Mouse (Mus musculus) embryonic facial prominence, embryonic 13.5 days (tissue): ENCODE measurements around the gene Slc15a2. TPM values are rescaled to one million over a fixed set of nuclear protein-coding genes. Genes with fewer than 3 reads are reported as not detected.

Experiments used
- ATAC-seq: fragments of 200-750 bp; cut with Nextera tagmentation; 2 replicates; pipeline ENCODE4 v1.8.0; 2017; ENCODE audit warnings: low read depth; ENCODE audit not compliant: insufficient number of reproducible peaks, insufficient read depth, low FRiP score, low TSS enrichment
- H3K27ac ChIP-seq: fragments of 300-500 bp; sonication (generic); 2 replicates; pipeline ENCODE4 v1.5.1; 2015; ENCODE audit warnings: moderate library complexity, mild to moderate bottlenecking, inconsistent platforms
- H3K27me3 ChIP-seq: fragments of 300-500 bp; sonication (generic); 2 replicates; pipeline ENCODE4 v1.6.1; 2015; ENCODE audit warnings: mild to moderate bottlenecking, inconsistent platforms
- H3K36me3 ChIP-seq: fragments of 300-500 bp; sonication (generic); 2 replicates; pipeline ENCODE4 v1.6.1; 2015; ENCODE audit warnings: mild to moderate bottlenecking, inconsistent platforms
- H3K4me1 ChIP-seq: fragments of 300-500 bp; sonication (generic); 2 replicates; pipeline ENCODE4 v1.6.1; 2015; ENCODE audit warnings: inconsistent platforms
- H3K4me2 ChIP-seq: fragments of 300-500 bp; sonication (generic); 2 replicates; pipeline ENCODE4 v1.6.1; 2015; ENCODE audit warnings: moderate library complexity, mild to moderate bottlenecking, inconsistent platforms
- H3K4me3 ChIP-seq: fragments of 300-500 bp; sonication (generic); 2 replicates; pipeline ENCODE4 v1.5.1; 2015; ENCODE audit warnings: mild to moderate bottlenecking, inconsistent platforms
- H3K9ac ChIP-seq: fragments of 300-500 bp; sonication (generic); 2 replicates; pipeline ENCODE4 v1.6.1; 2015; ENCODE audit warnings: mild to moderate bottlenecking, inconsistent platforms
- H3K9me3 ChIP-seq: fragments of 300-500 bp; sonication (generic); 2 replicates; pipeline ENCODE4 v1.6.1; 2016; ENCODE audit warnings: inconsistent platforms
- WGBS: fragments of 180-500 bp; shearing (Covaris S2); methylation state at CpG from one replicate; pipeline ENCODE4 v1.1.7; 2015; ENCODE audit warnings: mixed read lengths; 5-methylcytosine and 5-hydroxymethylcytosine counted together
- microRNA-seq: library from miRNA; unstranded; fragments of <30 nt; microRNA quantifications from one replicate; pipeline ENCODE4, GENCODE M21; 2016
- polyA plus RNA-seq: library from polyadenylated mRNA; unstranded; fragments of >200 nt; fragmentation: Nextera tagmentation; extraction: Ambion mirVana; gene quantifications from 2 replicates; pipeline ENCODE4 v1.2.1, GENCODE M21; 2015

Slc15a2 gene
- polyA plus RNA-seq, 1 experiment from 2014 or later, result 5.2 TPM

- Histone ChIP-seq H3K36me3 (no peaks in the 10 kb centered on the region), H3K27ac (no peak overlapping the region), H3K4me1 (no peaks in the 10 kb centered on the region), H3K9ac (no peak overlapping the region), H3K4me3 (no peak overlapping the region), H3K27me3 (peaks cover 9% of the 10 kb centered on the region; the same call in 1 of the 2 replicates), H3K4me2 (no peak overlapping the region), H3K9me3 (no peaks in the 10 kb centered on the region)
- no peak for ATAC-seq
These were observed 66.1 kb downstream of the Slc15a2 start for GRCm38 (mm10) chr16:36718637-36719036.

- no peak overlapping the region for H3K9ac ChIP-seq
- no peaks in the 10 kb centered on the region for H3K9me3 ChIP-seq
- peaks cover 6% of the 10 kb centered on the region; the same call in 1 of the 2 replicates for H3K27me3 ChIP-seq
- H3K4me3 ChIP-seq, result no peak overlapping the region
- no peak overlapping the region for H3K4me2 ChIP-seq
- no peak for ATAC-seq
- H3K27ac ChIP-seq, result no peak overlapping the region
- 80% methylated on average over 4 of the region's 4 CpGs for WGBS
- H3K4me1 ChIP-seq, result no peaks in the 10 kb centered on the region
- H3K36me3 ChIP-seq, result no peaks in the 10 kb centered on the region
These were observed 67.3 kb downstream of the Slc15a2 start for GRCm38 (mm10) chr16:36717481-36717880.

GRCm38 (mm10) chr16:36711760-36712159 lies 73.0 kb downstream of the Slc15a2 start:
- Histone ChIP-seq H3K27me3 (no peaks in the 10 kb centered on the region), H3K4me2 (no peak overlapping the region), H3K27ac (no peak overlapping the region), H3K4me3 (no peak overlapping the region), H3K4me1 (no peaks in the 10 kb centered on the region), H3K36me3 (no peaks in the 10 kb centered on the region), H3K9ac (no peak overlapping the region), H3K9me3 (no peaks in the 10 kb centered on the region)
- ATAC-seq, result no peak
- WGBS, result 91% methylated on average over 12 of the region's 12 CpGs

- H3K27me3 ChIP-seq, result no peaks in the 10 kb centered on the region
- no peak overlapping the region for H3K9ac ChIP-seq
- H3K27ac ChIP-seq, result no peak overlapping the region
- H3K36me3 ChIP-seq, result no peaks in the 10 kb centered on the region
- H3K9me3 ChIP-seq, result no peaks in the 10 kb centered on the region
- ATAC-seq, result no peak
- no peak overlapping the region for H3K4me3 ChIP-seq
- H3K4me1 ChIP-seq, result no peaks in the 10 kb centered on the region
- H3K4me2 ChIP-seq, result no peak overlapping the region
- 91% methylated on average over 2 of the region's 2 CpGs for WGBS
These were observed 74.0 kb downstream of the Slc15a2 start for GRCm38 (mm10) chr16:36710794-36711193.

GRCm38 (mm10) chr16:36709405-36709804 lies 75.4 kb downstream of the Slc15a2 start:
- Histone ChIP-seq H3K27me3 (no peaks in the 10 kb centered on the region), H3K9ac (no peak overlapping the region), H3K4me1 (no peaks in the 10 kb centered on the region), H3K4me3 (no peak overlapping the region), H3K27ac (no peak overlapping the region), H3K4me2 (no peak overlapping the region), H3K9me3 (no peaks in the 10 kb centered on the region), H3K36me3 (no peaks in the 10 kb centered on the region)
- ATAC-seq, result no peak
- WGBS, result 94% methylated on average over 17 of the region's 17 CpGs

GRCm38 (mm10) chr16:36708751-36709150 lies 76.0 kb downstream of the Slc15a2 start:
- Histone ChIP-seq H3K9ac (no peak overlapping the region), H3K27me3 (no peaks in the 10 kb centered on the region), H3K9me3 (no peaks in the 10 kb centered on the region), H3K27ac (no peak overlapping the region), H3K4me1 (no peaks in the 10 kb centered on the region), H3K36me3 (no peaks in the 10 kb centered on the region), H3K4me2 (no peak overlapping the region), H3K4me3 (no peak overlapping the region)
- no peak for ATAC-seq
- 78% methylated on average over 7 of the region's 7 CpGs for WGBS

GRCm38 (mm10) chr16:36707702-36708423 lies 76.9 kb downstream of the Slc15a2 start:
- 71% methylated on average over 6 of the region's 6 CpGs for WGBS
- H3K9me3 ChIP-seq, result no peaks in the 10 kb centered on the region
- no peak for ATAC-seq
- no peaks in the 10 kb centered on the region for H3K27me3 ChIP-seq
- H3K9ac ChIP-seq, result no peak overlapping the region
- H3K4me3 ChIP-seq, result no peak overlapping the region
- no peak overlapping the region for H3K4me2 ChIP-seq
- no peaks in the 10 kb centered on the region for H3K4me1 ChIP-seq
- H3K36me3 ChIP-seq, result no peaks in the 10 kb centered on the region
- H3K27ac ChIP-seq, result no peak overlapping the region

GRCm38 (mm10) chr16:36700484-36700883 lies 84.3 kb downstream of the Slc15a2 start:
- Histone ChIP-seq H3K9me3 (no peaks in the 10 kb centered on the region), H3K4me2 (no peak overlapping the region), H3K4me3 (no peak overlapping the region), H3K9ac (no peak overlapping the region), H3K27ac (no peak overlapping the region), H3K4me1 (no peaks in the 10 kb centered on the region), H3K27me3 (peaks cover 5% of the 10 kb centered on the region), H3K36me3 (no peaks in the 10 kb centered on the region)
- ATAC-seq, result no peak
- 87% methylated on average over 2 of the region's 2 CpGs for WGBS

Small RNAs within 50 kb of the gene (microRNA-seq; reads per million reads assigned to microRNA genes)
- gene Gm22617, result not detected

Other genes with a start within 250 kb of the Slc15a2 start
- gene Casr, start 222.8 kb downstream of the Slc15a2 start, polyA plus RNA-seq, result 0.50 and 0.52 TPM in 2 replicates
- 1.4 and 2.5 TPM in 2 replicates for gene Cd86, start 118.9 kb downstream of the Slc15a2 start, polyA plus RNA-seq
- gene Ildr1, start 91.0 kb downstream of the Slc15a2 start, polyA plus RNA-seq, result 2.7 and 3.8 TPM in 2 replicates
- 53.1 and 53.7 TPM in 2 replicates for gene Iqcb1, start 43.4 kb upstream of the Slc15a2 start, polyA plus RNA-seq
- 2.3 and 2.8 TPM in 2 replicates for gene Eaf2, start 90.0 kb upstream of the Slc15a2 start, polyA plus RNA-seq
- 119 and 126 TPM in 2 replicates for gene Golgb1, start 90.2 kb upstream of the Slc15a2 start, polyA plus RNA-seq
- gene Hcls1, start 150.0 kb upstream of the Slc15a2 start, polyA plus RNA-seq, result 4.6 and 5.7 TPM in 2 replicates
- gene Fbxo40, start 205.5 kb upstream of the Slc15a2 start, polyA plus RNA-seq, result not detected in 2 replicates
- gene Polq, start 226.8 kb upstream of the Slc15a2 start, polyA plus RNA-seq, result 9.1 and 9.4 TPM in 2 replicates